Mouse (Mus musculus) midbrain, embryonic 11.5 days (tissue): ENCODE measurements around the gene Xrcc4. TPM values are rescaled to one million over a fixed set of nuclear protein-coding genes. Genes with fewer than 3 reads are reported as not detected.

ENCODE experiments used
- ATAC-seq: fragments of 200-750 bp; cut with Nextera tagmentation; 2 replicates; pipeline ENCODE4 v1.8.0; 2017; ENCODE audit warnings: moderate TSS enrichment, moderate library complexity; ENCODE audit not compliant: low FRiP score
- DNase-seq: peaks from one replicate; pipeline ENCODE4 v3.0.0; 2015; ENCODE audit warnings: low spot score; ENCODE audit errors: missing footprints
- H3K27ac ChIP-seq: fragments of 300-500 bp; sonication (generic); 2 replicates; pipeline ENCODE4 v1.5.1; 2014; ENCODE audit warnings: low read depth, low read length
- H3K27me3 ChIP-seq: fragments of 300-500 bp; sonication (generic); 2 replicates; pipeline ENCODE4 v1.6.1; 2014; ENCODE audit warnings: mild to moderate bottlenecking, low read length, moderate library complexity, mixed read lengths; ENCODE audit not compliant: control insufficient read depth, insufficient read depth
- H3K36me3 ChIP-seq: fragments of 300-500 bp; sonication (generic); 2 replicates; pipeline ENCODE4 v1.6.1; 2014; ENCODE audit warnings: mild to moderate bottlenecking, low read length, moderate library complexity, mixed read lengths; ENCODE audit not compliant: control insufficient read depth, insufficient read depth
- H3K4me1 ChIP-seq: fragments of 300-500 bp; sonication (generic); 2 replicates; pipeline ENCODE4 v1.6.1; 2014; ENCODE audit warnings: low read length; ENCODE audit not compliant: control insufficient read depth, insufficient read depth
- H3K4me2 ChIP-seq: fragments of 300-500 bp; sonication (generic); 2 replicates; pipeline ENCODE4 v1.6.1; 2014; ENCODE audit warnings: mild to moderate bottlenecking, moderate library complexity
- H3K4me3 ChIP-seq: fragments of 300-500 bp; sonication (generic); 2 replicates; pipeline ENCODE4 v1.5.1; 2014; ENCODE audit warnings: low read depth, low read length
- H3K9ac ChIP-seq: fragments of 300-500 bp; sonication (generic); 2 replicates; pipeline ENCODE4 v1.6.1; 2014; ENCODE audit warnings: low read length
- H3K9me3 ChIP-seq: fragments of 300-500 bp; sonication (generic); 2 replicates; pipeline ENCODE4 v1.6.1; 2016; ENCODE audit warnings: low read length; ENCODE audit not compliant: control insufficient read depth
- WGBS: fragments of 180-500 bp; shearing (Covaris S2); extraction: QIAGEN DNeasy Blood & Tissue Kit; methylation state at CpG from one replicate; pipeline ENCODE4 v1.1.7; 2014; 5-methylcytosine and 5-hydroxymethylcytosine counted together
- polyA plus RNA-seq: library from polyadenylated mRNA; unstranded; fragments of >200 nt; fragmentation: Nextera tagmentation; extraction: Ambion mirVana; gene quantifications from 2 replicates; pipeline ENCODE4 v1.2.1, GENCODE M21; 2014

The Xrcc4 gene
- polyA plus RNA-seq, 1 experiment from 2014 or later = 12.0 TPM

GRCm38 (mm10) chr13:89741766-89742685 is 347.4 kb downstream of the Xrcc4 start, which contains the start of gene Vcan:
TSS of gene Vcan (minus strand) at chr13:89742509.
- WGBS = under 1% methylated on average over 40 of the region's 40 CpGs
- Histone ChIP-seq H3K9ac (peak within 1 kb of the TSS; percentile 73), H3K4me1 (peaks cover 17% of the 10 kb centered on the region), H3K27me3 (peaks cover 3% of the 10 kb centered on the region; the same call in 1 of the 2 replicates), H3K36me3 (no peaks in the 10 kb centered on the region), H3K4me3 (peak within 1 kb of the TSS; percentile 52), H3K9me3 (no peaks in the 10 kb centered on the region), H3K4me2 (peak within 1 kb of the TSS; percentile 91), H3K27ac (peak within 1 kb of the TSS; percentile 58)
- ATAC-seq (peak; percentile 54), DNase-seq (peak; percentile 98)

GRCm38 (mm10) chr13:89741116-89741551 is 348.3 kb downstream of the Xrcc4 start:
- H3K9ac ChIP-seq = peak overlapping the region; percentile 73
- H3K4me1 ChIP-seq = peaks cover 17% of the 10 kb centered on the region
- DNase-seq (peak; percentile 96), ATAC-seq (peak; percentile 31)
- H3K4me3 ChIP-seq = peak overlapping the region; percentile 52
- H3K9me3 ChIP-seq = no peaks in the 10 kb centered on the region
- peak overlapping the region; percentile 71 for H3K27ac ChIP-seq
- no peaks in the 10 kb centered on the region for H3K36me3 ChIP-seq
- WGBS = 0% methylated on average over 14 of the region's 14 CpGs
- H3K4me2 ChIP-seq = peak overlapping the region; percentile 91
- H3K27me3 ChIP-seq = peaks cover 3% of the 10 kb centered on the region; the same call in 1 of the 2 replicates

DNA sequence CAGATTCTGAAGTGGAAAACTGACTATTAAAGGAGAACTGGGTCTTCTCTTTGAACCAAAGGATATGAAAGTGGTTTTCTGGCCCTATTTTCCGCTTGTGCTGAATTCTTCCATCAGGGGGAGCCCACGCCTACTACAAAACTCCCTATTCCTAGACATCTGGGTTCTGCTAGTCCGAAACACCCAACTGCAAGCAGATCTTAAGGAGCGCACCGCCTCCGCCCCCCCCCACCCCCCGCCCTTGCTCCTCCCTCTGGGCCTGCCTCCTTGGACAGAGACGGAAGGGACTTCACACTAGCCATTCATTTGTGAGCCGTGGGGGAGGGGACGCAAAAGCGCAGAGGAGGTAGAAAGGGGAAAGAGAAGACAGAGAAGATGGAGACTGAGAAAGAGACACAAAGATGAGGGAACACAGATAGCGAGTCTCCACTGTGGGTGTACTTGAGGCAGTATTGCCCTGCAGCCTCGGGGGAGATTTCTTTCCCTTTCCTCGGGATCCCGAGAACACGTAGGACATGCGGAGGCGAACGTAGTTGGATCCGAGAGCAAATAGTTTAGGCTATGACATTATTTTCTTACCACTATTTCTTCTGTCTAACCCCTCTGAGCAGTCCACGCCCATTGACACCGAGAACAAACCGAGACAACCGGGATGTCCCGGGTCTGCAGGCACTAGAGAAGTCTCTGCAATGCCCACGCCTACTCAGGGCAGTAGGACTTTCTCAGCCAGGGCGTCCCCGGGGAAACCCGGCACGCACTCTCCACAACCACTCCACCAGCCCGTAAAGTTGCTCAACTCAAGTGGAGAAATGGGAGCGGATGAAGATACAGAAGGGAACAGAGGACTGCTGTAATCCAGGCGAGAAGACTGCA is 348.9 kb downstream of the Xrcc4 start:
- Histone ChIP-seq H3K36me3 (no peaks in the 10 kb centered on the region), H3K4me1 (peaks cover 17% of the 10 kb centered on the region), H3K27ac (peak overlapping the region; percentile 71), H3K4me2 (peak overlapping the region; percentile 91), H3K9me3 (no peaks in the 10 kb centered on the region), H3K27me3 (peaks cover 3% of the 10 kb centered on the region; the same call in 1 of the 2 replicates), H3K9ac (peak overlapping the region; percentile 73), H3K4me3 (peak overlapping the region; percentile 52)
- peak; percentile 87 for ATAC-seq
- WGBS = under 1% methylated on average over 33 of the region's 33 CpGs
- DNase-seq = peak; percentile 97

DNA sequence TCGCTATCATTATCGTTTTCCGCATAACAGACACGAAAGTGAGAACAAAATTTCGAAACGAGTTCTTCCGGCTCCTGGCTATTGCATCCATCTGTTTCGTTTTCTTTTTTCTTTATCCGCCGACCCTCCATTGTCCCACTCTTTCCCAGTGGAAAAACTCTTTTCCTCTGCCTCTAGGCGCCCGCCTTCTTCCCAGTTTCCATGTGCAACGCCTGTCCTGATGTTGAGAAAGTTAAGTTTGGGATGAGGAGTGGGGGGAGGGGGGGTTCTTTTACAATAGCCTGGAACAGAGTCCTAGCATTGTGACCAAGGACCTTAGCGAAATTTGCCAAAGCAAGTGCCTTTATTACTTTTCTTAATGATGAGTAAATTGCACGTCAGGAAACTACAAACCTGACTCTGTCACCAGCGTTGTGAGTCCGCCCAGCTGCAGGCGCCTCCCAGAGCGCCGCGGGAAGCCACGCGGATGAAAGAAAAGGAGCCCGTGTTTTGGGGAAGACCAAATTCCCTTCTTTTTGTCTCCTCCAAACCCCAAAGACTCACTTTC is 349.6 kb downstream of the Xrcc4 start:
- H3K9ac ChIP-seq = peak overlapping the region; percentile 73
- WGBS = under 1% methylated on average over 24 of the region's 24 CpGs
- DNase-seq = peak; percentile 98
- ATAC-seq = peak; percentile 31
- peaks cover 3% of the 10 kb centered on the region; the same call in 1 of the 2 replicates for H3K27me3 ChIP-seq
- peak overlapping the region; percentile 91 for H3K4me2 ChIP-seq
- H3K36me3 ChIP-seq = no peaks in the 10 kb centered on the region
- H3K4me1 ChIP-seq = peaks cover 17% of the 10 kb centered on the region
- peak overlapping the region; percentile 52 for H3K4me3 ChIP-seq
- no peaks in the 10 kb centered on the region for H3K9me3 ChIP-seq
- peak overlapping the region; percentile 52 for H3K27ac ChIP-seq

GRCm38 (mm10) chr13:89738776-89739695 is 350.4 kb downstream of the Xrcc4 start:
- 2% methylated on average over 31 of the region's 31 CpGs for WGBS
- peaks cover 17% of the 10 kb centered on the region for H3K4me1 ChIP-seq

GRCm38 (mm10) chr13:89738275-89738674 is 351.1 kb downstream of the Xrcc4 start:
- H3K27ac ChIP-seq = no peak overlapping the region
- no peak overlapping the region for H3K9ac ChIP-seq
- H3K4me1 ChIP-seq = peaks cover 17% of the 10 kb centered on the region
- WGBS = 43% methylated on average over 2 of the region's 2 CpGs
- H3K4me2 ChIP-seq = no peak overlapping the region; the same call in 1 of the 2 replicates
- no peaks in the 10 kb centered on the region for H3K27me3 ChIP-seq
- no peak for ATAC-seq
- DNase-seq = no peak
- no peaks in the 10 kb centered on the region for H3K9me3 ChIP-seq
- H3K36me3 ChIP-seq = no peaks in the 10 kb centered on the region
- H3K4me3 ChIP-seq = no peak overlapping the region

More at GRCm38 (mm10) chr13:89738776-89739695, 350.4 kb downstream of the Xrcc4 start:
- Histone ChIP-seq H3K27ac (peak overlapping the region; percentile 52), H3K9me3 (no peaks in the 10 kb centered on the region), H3K4me3 (peak overlapping the region; percentile 52), H3K36me3 (no peaks in the 10 kb centered on the region), H3K27me3 (peaks cover 3% of the 10 kb centered on the region; the same call in 1 of the 2 replicates), H3K4me2 (peak overlapping the region; percentile 91), H3K9ac (peak overlapping the region; percentile 73)
- DNase-seq (peak; percentile 95), ATAC-seq (peak; percentile 66)

- ATAC-seq (no peak), DNase-seq (no peak)
- WGBS = 80% methylated on average over 5 of the region's 5 CpGs
- Histone ChIP-seq H3K36me3 (no peaks in the 10 kb centered on the region), H3K27me3 (no peaks in the 10 kb centered on the region), H3K4me3 (no peak overlapping the region), H3K9me3 (no peaks in the 10 kb centered on the region), H3K9ac (no peak overlapping the region), H3K4me1 (peaks cover 6% of the 10 kb centered on the region; the same call in 1 of the 2 replicates), H3K4me2 (no peak overlapping the region), H3K27ac (no peak overlapping the region)
These were observed 354.3 kb downstream of the Xrcc4 start for GRCm38 (mm10) chr13:89735111-89735510.

- Histone ChIP-seq H3K4me3 (no peak overlapping the region), H3K36me3 (no peaks in the 10 kb centered on the region), H3K4me1 (no peaks in the 10 kb centered on the region), H3K27me3 (no peaks in the 10 kb centered on the region), H3K9me3 (no peaks in the 10 kb centered on the region), H3K27ac (no peak overlapping the region), H3K4me2 (no peak overlapping the region), H3K9ac (no peak overlapping the region)
- DNase-seq = no peak
- 82% methylated on average over 2 of the region's 2 CpGs for WGBS
- ATAC-seq = no peak
These were observed 362.9 kb downstream of the Xrcc4 start for GRCm38 (mm10) chr13:89726492-89726891.
